In the genomic region with DNA sequence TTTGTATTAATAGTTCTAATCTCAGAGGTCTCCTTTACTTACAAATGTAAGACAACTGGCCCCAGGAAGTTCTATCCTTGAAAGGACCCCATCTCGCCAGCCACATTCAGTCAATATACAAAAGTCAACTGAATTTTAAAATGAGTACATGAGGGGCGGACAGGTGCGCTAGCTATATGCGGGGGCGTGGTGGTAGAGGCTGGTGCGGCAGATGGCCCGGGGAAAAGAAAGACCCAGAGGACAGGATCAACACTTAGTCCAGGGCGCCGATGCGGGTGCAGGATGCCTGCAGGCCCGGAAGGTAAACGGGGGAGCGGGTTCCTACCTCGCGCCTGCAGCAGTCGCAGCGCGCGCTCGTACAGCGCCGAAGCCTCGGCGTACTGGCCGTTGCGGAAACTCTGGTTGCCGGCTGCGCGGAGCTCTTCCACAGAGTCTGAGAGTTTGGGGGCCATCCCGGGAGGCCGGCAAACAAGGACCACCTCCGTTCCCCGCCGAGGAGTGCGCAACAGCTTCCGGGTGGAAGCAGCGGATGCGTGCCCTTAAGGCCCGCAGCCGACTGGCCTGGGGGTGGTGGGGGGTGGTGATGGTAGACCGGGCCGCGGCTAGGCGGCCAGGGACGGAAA, we compare ENCODE assay signal across 8 mouse cellular contexts. TPM values are rescaled to one million over a fixed set of nuclear protein-coding genes. Genes with fewer than 3 reads are reported as not detected.
DNase-seq lines count a peak whose midpoint lies in the region; ATAC-seq and TF ChIP-seq lines count a peak whose summit lies in the region.

A gene (plus strand): TSS at position 181 of the 623 bp plus-strand sequence.

- H3K79me3 ChIP-seq in C2C12 (ENCODE audit: low read depth) = peaks cover 40% of the 10 kb centered on the region

- H3K79me2 ChIP-seq in C2C12 (ENCODE audit: control insufficient read depth, insufficient read depth) = peaks cover 65% of the 10 kb centered on the region

- peak within 1 kb of the TSS; percentile 79 for H3K4me3 ChIP-seq in C2C12 (ENCODE audit: insufficient read depth, poor library complexity, severe bottlenecking)
- H3K4me3 ChIP-seq in brown adipose tissue, adult 24 weeks (ENCODE audit: insufficient read depth, low read depth, low read length) = peak within 1 kb of the TSS; percentile 97
- peak within 1 kb of the TSS; percentile 99 for H3K4me3 ChIP-seq in heart, embryonic 11.5 days (ENCODE audit: low read depth, low read length)

- H3K27ac ChIP-seq in brown adipose tissue, adult 24 weeks (replicated peaks; ENCODE audit: low read depth, low read length) = peak within 1 kb of the TSS; percentile 78
- peak within 1 kb of the TSS; percentile 73 for H3K27ac ChIP-seq in heart, embryonic 11.5 days (ENCODE audit: low read depth, low read length)

- peaks cover 26% of the 10 kb centered on the region for H3K36me3 ChIP-seq in C2C12 (ENCODE audit: control insufficient read depth, insufficient read depth)
- H3K36me3 ChIP-seq in heart, embryonic 11.5 days (ENCODE audit: control insufficient read depth, insufficient read depth, low read length) = 0 out of 2 replicates have a peak, but pooled peaks cover 3% of the 10 kb centered on the region

- H3K27me3 ChIP-seq in C2C12 (ENCODE audit: control insufficient read depth, insufficient read depth, insufficient read length) = no peaks in the 10 kb centered on the region
- no peaks in the 10 kb centered on the region for H3K27me3 ChIP-seq in heart, embryonic 11.5 days (ENCODE audit: control insufficient read depth, insufficient read depth, low read length)

- no peak for TF ChIP-seq CTCF in C2C12 (IDR thresholded peaks at IDR 0.05; ENCODE audit: control insufficient read depth, insufficient read depth, insufficient read length)

- peak within 1 kb of the TSS; percentile 91 for H3K9ac ChIP-seq in heart, embryonic 11.5 days (ENCODE audit: low read depth, low read length)

- H3K4me2 ChIP-seq in heart, embryonic 11.5 days = peak within 1 kb of the TSS; percentile 95

- no peaks in the 10 kb centered on the region for H3K9me3 ChIP-seq in heart, embryonic 11.5 days (replicated peaks; ENCODE audit: control insufficient read depth, low read length)

- WGBS in heart, embryonic 11.5 days (ENCODE audit: insufficient replicate concordance) = under 1% methylated on average over 45 of the region's 45 CpGs

- ATAC-seq in heart, embryonic 11.5 days (replicated peaks; ENCODE audit: insufficient number of reproducible peaks, low FRiP score, low TSS enrichment) = peak; percentile 19
- ATAC-seq in megakaryocyte progenitor cell, adult 5-6 weeks (replicated peaks; ENCODE audit: poor library complexity) = peak; percentile 4; the same call in 1 of the 2 replicates

- peaks cover 11% of the 10 kb centered on the region for H3K4me1 ChIP-seq in brown adipose tissue, adult 24 weeks (ENCODE audit: control insufficient read depth, insufficient read depth, insufficient read length, low read length)
- H3K4me1 ChIP-seq in heart, embryonic 11.5 days (ENCODE audit: control insufficient read depth, insufficient read depth, low read length) = peaks cover 10% of the 10 kb centered on the region

- DNase-seq in embryo, embryonic 11 days = peak; percentile 66
- DNase-seq in embryo, embryonic 9.5 days (ENCODE audit: extremely low spot score) = no peak
- DNase-seq in layer of hippocampus, adult 9-11 months = peak; percentile 42
- DNase-seq in thymus, postnatal 4 days = peak; percentile 79

- peak within 1 kb of the TSS; percentile 92 for H3ac ChIP-seq in C2C12 (ENCODE audit: control insufficient read depth, insufficient read length, low read depth)

TF ChIP-seq in C2C12, 6 proteins besides CTCF, POLR2A, EP300 and RAD21:
- TF ChIP-seq FOSL1 (IDR thresholded peaks at IDR 0.05; ENCODE audit: insufficient read depth, low read length, poor library complexity, severe bottlenecking) (no peak), MYOD1 (IDR thresholded peaks at IDR 0.05; ENCODE audit: control insufficient read depth, insufficient read length, low read depth) (no peak), CEBPB (IDR thresholded peaks at IDR 0.05; ENCODE audit: low read depth) (no peak), USF1 (IDR thresholded peaks at IDR 0.05; ENCODE audit: low read depth) (no peak), MAX (IDR thresholded peaks at IDR 0.05) (no peak), MYOG (IDR thresholded peaks at IDR 0.05; ENCODE audit: control insufficient read depth, extremely low read depth, insufficient read length) (no peak)
TF ChIP-seq in C2C12: peak in this region for 0.

RNA-seq across cellular contexts. Expression of the gene that starts here (rescaled TPM):
- 9.5 TPM for polyA plus RNA-seq in C2C12 (2012; fragmentation: generic; extraction: Trizol)
- 16.8 and 17.8 TPM in 2 replicates for polyA plus RNA-seq in brown adipose tissue, adult 24 weeks (2012; ENCODE audit: insufficient read depth, insufficient read length, missing spikeins)
- 20.8 and 21.4 TPM in 2 replicates for polyA plus RNA-seq in heart, embryonic 11.5 days (2014; fragmentation: Nextera tagmentation; extraction: Ambion mirVana)
- total RNA-seq in megakaryocyte progenitor cell, adult 5-6 weeks (2015) = 152 and 189 TPM in 2 replicates
- total RNA-seq in megakaryocyte progenitor cell, adult 5-6 weeks (2017) = 115 and 156 TPM in 2 replicates
